Mouse (Mus musculus) lung, postnatal 0 days (tissue): ENCODE data around the gene Nipsnap1. TPM values are rescaled to one million over a fixed set of nuclear protein-coding genes. Genes with fewer than 3 reads are reported as not detected.

Source experiments
- ATAC-seq: fragments of 200-750 bp; cut with Nextera tagmentation; 2 replicates; pipeline ENCODE4 v1.8.0; 2017; ENCODE audit warnings: moderate library complexity
- DNase-seq: peaks from one replicate; pipeline ENCODE4 v3.0.0-alpha.2; 2016; ENCODE audit warnings: low spot score
- H3K27ac ChIP-seq: fragments of 300-500 bp; sonication (generic); 2 replicates; pipeline ENCODE4 v1.5.1; 2014; ENCODE audit warnings: antibody characterized with exemption, mild to moderate bottlenecking, low read length, mixed read lengths
- H3K27me3 ChIP-seq: fragments of 300-500 bp; sonication (generic); replicated peaks from 2 replicates; pipeline ENCODE4 v1.6.1; 2014; ENCODE audit warnings: low read length, mixed read lengths; ENCODE audit not compliant: insufficient read depth
- H3K36me3 ChIP-seq: fragments of 300-500 bp; sonication (generic); 2 replicates; pipeline ENCODE4 v1.6.1; 2014; ENCODE audit warnings: low read length, mixed read lengths; ENCODE audit not compliant: insufficient read depth
- H3K4me1 ChIP-seq: fragments of 300-500 bp; sonication (generic); 2 replicates; pipeline ENCODE4 v1.6.1; 2014; ENCODE audit warnings: antibody characterized with exemption, low read depth, low read length, mixed read lengths; ENCODE audit not compliant: insufficient read depth
- H3K4me2 ChIP-seq: fragments of 300-500 bp; sonication (generic); replicated peaks from 2 replicates; pipeline ENCODE4 v1.6.1; 2014; ENCODE audit warnings: low read depth, mild to moderate bottlenecking, low read length, moderate library complexity, mixed read lengths
- H3K4me3 ChIP-seq: fragments of 300-500 bp; sonication (generic); 2 replicates; pipeline ENCODE4 v1.5.1; 2014; ENCODE audit warnings: low read depth, low read length
- H3K9ac ChIP-seq: fragments of 300-500 bp; sonication (generic); replicated peaks from 2 replicates; pipeline ENCODE4 v1.6.1; 2014; ENCODE audit warnings: low read depth, mild to moderate bottlenecking
- H3K9me3 ChIP-seq: fragments of 300-500 bp; sonication (generic); 2 replicates; pipeline ENCODE4 v1.6.1; 2016; ENCODE audit warnings: low read length, mixed read lengths
- CTCF ChIP-seq: IDR thresholded peaks from 2 replicates; pipeline ENCODE4 v1.5.1; 2016; ENCODE audit warnings: antibody characterized with exemption, mild to moderate bottlenecking
- EP300 ChIP-seq: IDR thresholded peaks from 2 replicates; pipeline ENCODE4 v1.6.1; 2016; ENCODE audit warnings: antibody characterized with exemption, mild to moderate bottlenecking, control low read depth
- WGBS: fragments of 180-500 bp; shearing (Covaris S2); extraction: QIAGEN DNeasy Blood & Tissue Kit; methylation state at CpG from one replicate; pipeline ENCODE4 v1.1.7; 2014; 5-methylcytosine and 5-hydroxymethylcytosine counted together
- polyA plus RNA-seq: library from polyadenylated mRNA; unstranded; fragments of >200 nt; fragmentation: Nextera tagmentation; extraction: Ambion mirVana; gene quantifications from 2 replicates; pipeline ENCODE4 v1.2.1, GENCODE M21; 2015

Nipsnap1 gene
- polyA plus RNA-seq, 1 experiment from 2014 or later, result 11.9 TPM

GRCm38 (mm10) chr11:4835436-4835835 lies 38.3 kb upstream of the Nipsnap1 start:
- no peaks in the 10 kb centered on the region for H3K36me3 ChIP-seq
- no peaks in the 10 kb centered on the region for H3K27me3 ChIP-seq
- H3K9ac ChIP-seq, result no peak overlapping the region
- no peak overlapping the region for H3K4me2 ChIP-seq
- H3K9me3 ChIP-seq, result no peaks in the 10 kb centered on the region
- no peaks in the 10 kb centered on the region for H3K4me1 ChIP-seq
- DNase-seq, result no peak
- WGBS, result 83% methylated on average over 6 of the region's 6 CpGs
- ATAC-seq, result no peak
- H3K4me3 ChIP-seq, result no peak overlapping the region
- H3K27ac ChIP-seq, result no peak overlapping the region
- TF ChIP-seq CTCF (no peak), EP300 (no peak)

- DNase-seq, result peak; percentile 73
- Histone ChIP-seq H3K36me3 (no peaks in the 10 kb centered on the region), H3K4me3 (no peak overlapping the region), H3K27ac (no peak overlapping the region), H3K27me3 (no peaks in the 10 kb centered on the region), H3K9ac (no peak overlapping the region), H3K9me3 (no peaks in the 10 kb centered on the region), H3K4me1 (no peaks in the 10 kb centered on the region), H3K4me2 (no peak overlapping the region)
- WGBS, result 40% methylated on average over 6 of the region's 6 CpGs
- TF ChIP-seq CTCF (peak; percentile 73), EP300 (no peak)
- peak; percentile 53; the same call in 1 of the 2 replicates for ATAC-seq
Observed at GRCm38 (mm10) chr11:4836755-4837154, 37.0 kb upstream of the Nipsnap1 start.

GRCm38 (mm10) chr11:4837342-4837741 lies 36.4 kb upstream of the Nipsnap1 start:
- Histone ChIP-seq H3K9me3 (no peaks in the 10 kb centered on the region), H3K27me3 (no peaks in the 10 kb centered on the region), H3K4me1 (no peaks in the 10 kb centered on the region), H3K9ac (no peak overlapping the region), H3K36me3 (no peaks in the 10 kb centered on the region), H3K27ac (no peak overlapping the region), H3K4me2 (no peak overlapping the region), H3K4me3 (no peak overlapping the region)
- TF ChIP-seq EP300 (no peak), CTCF (no peak)
- ATAC-seq, result no peak
- DNase-seq, result no peak
- WGBS, result 66% methylated on average over 5 of the region's 5 CpGs

GRCm38 (mm10) chr11:4838235-4838634 lies 35.5 kb upstream of the Nipsnap1 start:
- Histone ChIP-seq H3K4me3 (no peak overlapping the region), H3K36me3 (no peaks in the 10 kb centered on the region), H3K27ac (no peak overlapping the region), H3K4me2 (no peak overlapping the region), H3K9me3 (no peaks in the 10 kb centered on the region), H3K4me1 (no peaks in the 10 kb centered on the region), H3K9ac (no peak overlapping the region), H3K27me3 (no peaks in the 10 kb centered on the region)
- 79% methylated on average over 1 of the region's 1 CpGs for WGBS
- TF ChIP-seq CTCF (no peak), EP300 (no peak)
- DNase-seq (no peak), ATAC-seq (no peak)

GRCm38 (mm10) chr11:4840942-4841526 lies 32.7 kb upstream of the Nipsnap1 start:
- Histone ChIP-seq H3K9me3 (no peaks in the 10 kb centered on the region), H3K4me3 (no peak overlapping the region), H3K9ac (no peak overlapping the region), H3K27me3 (no peaks in the 10 kb centered on the region), H3K27ac (no peak overlapping the region), H3K4me2 (no peak overlapping the region), H3K4me1 (no peaks in the 10 kb centered on the region), H3K36me3 (no peaks in the 10 kb centered on the region)
- WGBS, result 58% methylated on average over 3 of the region's 3 CpGs
- ATAC-seq (peak; percentile 21; the same call in 1 of the 2 replicates), DNase-seq (peak; percentile 28)
- no peak for TF ChIP-seq CTCF

- peak; percentile 20 for ATAC-seq
- Histone ChIP-seq H3K4me1 (no peaks in the 10 kb centered on the region), H3K9ac (peak overlapping the region; percentile 78), H3K9me3 (no peaks in the 10 kb centered on the region), H3K36me3 (no peaks in the 10 kb centered on the region), H3K27me3 (no peaks in the 10 kb centered on the region), H3K27ac (peak overlapping the region; percentile 74), H3K4me3 (peak overlapping the region; percentile 97), H3K4me2 (peak overlapping the region; percentile 77)
- WGBS, result under 1% methylated on average over 47 of the region's 50 CpGs
- DNase-seq, result peak; percentile 35
- TF ChIP-seq EP300, result no peak
- TF ChIP-seq CTCF, result 0 out of 2 replicates have a peak, but pooled peaks have one; percentile 7
Observed at GRCm38 (mm10) chr11:4848483-4849248, 25.1 kb upstream of the Nipsnap1 start.
